8 mouse cellular contexts compared by ENCODE assay signal in the genomic region with DNA sequence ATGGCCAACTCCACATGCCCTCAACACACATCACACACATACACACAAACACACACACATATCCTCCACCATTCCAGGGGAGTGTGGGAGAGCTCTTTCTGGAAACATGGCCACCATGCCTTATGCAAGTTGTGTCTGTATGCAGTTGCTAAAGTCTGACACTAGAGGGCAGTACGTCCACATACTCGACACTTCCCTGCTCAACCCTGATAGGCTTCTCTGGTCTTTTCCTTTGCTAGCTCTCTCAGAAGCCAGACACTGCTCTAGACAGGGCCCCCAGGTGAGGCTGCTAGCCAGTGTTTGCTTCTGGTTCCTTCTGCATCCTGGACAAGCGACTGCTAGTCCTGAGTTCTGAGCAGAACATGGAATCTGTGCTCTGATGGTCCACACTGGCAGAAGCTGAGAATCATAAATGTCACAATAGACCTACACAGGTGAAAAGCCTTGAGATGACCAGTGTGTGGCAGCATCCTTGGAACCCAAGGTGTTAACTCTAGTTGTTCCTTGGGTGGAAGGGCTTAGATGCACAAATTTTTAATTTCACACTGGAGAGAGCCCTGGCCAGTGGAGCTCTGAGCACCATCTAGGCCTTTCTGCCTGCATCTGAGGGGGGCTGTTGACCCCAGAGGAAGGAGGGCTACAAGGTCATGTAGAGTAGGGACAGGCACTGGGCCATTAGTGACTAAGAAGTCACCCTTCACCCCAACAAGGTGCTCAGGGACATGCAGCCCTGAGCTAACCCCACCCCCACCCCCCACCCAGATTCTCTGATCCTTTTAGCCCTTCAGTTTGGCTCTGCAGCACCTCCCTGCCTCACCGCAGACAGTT. TPM values are rescaled to one million over a fixed set of nuclear protein-coding genes. Genes with fewer than 3 reads are reported as not detected.
DNase-seq lines count a peak whose midpoint lies in the region; ATAC-seq and TF ChIP-seq lines count a peak whose summit lies in the region.
"Not testable (repeated sequence)": the region's sequence is repeated elsewhere in the genome, so short reads cannot be mapped to it uniquely, and the experiment has no call there.

No protein-coding gene starts in this region.

- intact Hi-C loops in heart, postnatal 10 days (cut with DNase I) = not testable (repeated sequence)

- H3K9ac ChIP-seq in ES-Bruce4 (ENCODE audit: low read depth, poor library complexity, severe bottlenecking); forebrain, embryonic 11.5 days (ENCODE audit: low read length); midbrain, postnatal 0 days (replicated peaks; ENCODE audit: low read length, poor library complexity, severe bottlenecking): not testable (repeated sequence)

- H3K4me1 ChIP-seq in ES-Bruce4 (ENCODE audit: control insufficient read depth, insufficient read depth, low read length); forebrain, embryonic 11.5 days (replicated peaks; ENCODE audit: control insufficient read depth, insufficient read depth, low read length); midbrain, postnatal 0 days (ENCODE audit: insufficient read depth, low read length): not testable (repeated sequence)

- TF ChIP-seq POLR2A in ES-Bruce4 (IDR thresholded peaks at IDR 0.05; ENCODE audit: insufficient read depth, low read length) = not testable (repeated sequence)

- not testable (repeated sequence) for H3K36me3 ChIP-seq in ES-Bruce4 (ENCODE audit: control insufficient read depth, insufficient read depth, low read length, poor library complexity, severe bottlenecking); forebrain, embryonic 11.5 days (ENCODE audit: control insufficient read depth, insufficient read depth, low read length); midbrain, postnatal 0 days (ENCODE audit: insufficient read depth, low read length); splenic B cell, adult 2 months (ENCODE audit: control insufficient read depth, insufficient read depth, low read length, poor library complexity, severe bottlenecking)

- H3K4me2 ChIP-seq in forebrain, embryonic 11.5 days (ENCODE audit: low read depth, low read length, severe bottlenecking); midbrain, postnatal 0 days (ENCODE audit: low read depth, low read length, poor library complexity, severe bottlenecking): not testable (repeated sequence)

- H3K27me3 ChIP-seq in ES-Bruce4 (ENCODE audit: control insufficient read depth, insufficient read depth, low read length, poor library complexity, severe bottlenecking); forebrain, embryonic 11.5 days (ENCODE audit: control insufficient read depth, insufficient read depth, low read length); midbrain, postnatal 0 days (ENCODE audit: insufficient read depth, low read length); splenic B cell, adult 2 months (ENCODE audit: control insufficient read depth, insufficient read depth, low read length, poor library complexity, severe bottlenecking): not testable (repeated sequence)

- H3K4me3 ChIP-seq in ES-Bruce4 (ENCODE audit: low read depth, low read length); forebrain, embryonic 11.5 days (ENCODE audit: low read depth, low read length); midbrain, postnatal 0 days (ENCODE audit: low read depth, low read length): not testable (repeated sequence)

- not testable (repeated sequence) for TF ChIP-seq EP300 in ES-Bruce4 (IDR thresholded peaks at IDR 0.05; ENCODE audit: insufficient read depth, low read depth, low read length)

- peak; percentile 81 for ATAC-seq in forebrain, embryonic 11.5 days (replicated peaks; ENCODE audit: low FRiP score)
- peak; percentile 86 for ATAC-seq in midbrain, postnatal 0 days (ENCODE audit: low FRiP score)

- peak; percentile 47 for DNase-seq in c-Kit-positive CD71-positive TER-119-positive erythroid progenitor cells, embryonic 14.5 days (ENCODE audit: low spot score)
- DNase-seq in forebrain, embryonic 11.5 days (ENCODE audit: low spot score) = peak; percentile 60
- peak; percentile 51 to 72 for DNase-seq in heart, postnatal 10 days
- DNase-seq in kidney, postnatal 14 days = peak; percentile 40
- DNase-seq in liver = peak; percentile 17
- peak; percentile 84 for DNase-seq in midbrain, postnatal 0 days (ENCODE audit: low spot score)
- DNase-seq in splenic B cell, adult 2 months (ENCODE audit: low read depth, low spot score) = peak; percentile 71

- peak; percentile 5 for TF ChIP-seq CTCF in ES-Bruce4 (IDR thresholded peaks at IDR 0.05; ENCODE audit: low read depth, low read length)
- peak; percentile 73 for TF ChIP-seq CTCF in midbrain, postnatal 0 days (IDR thresholded peaks at IDR 0.05)

- not testable (repeated sequence) for H3K9me3 ChIP-seq in ES-Bruce4 (replicated peaks; ENCODE audit: control insufficient read depth, insufficient read depth, low read length, poor library complexity, severe bottlenecking); forebrain, embryonic 11.5 days (ENCODE audit: control insufficient read depth, low read length); midbrain, postnatal 0 days (ENCODE audit: low read length)

- peak overlapping the region; percentile 74; the same call in 1 of the 2 replicates for H3K27ac ChIP-seq in ES-Bruce4 (ENCODE audit: insufficient read depth, low read length)
- H3K27ac ChIP-seq in forebrain, embryonic 11.5 days (ENCODE audit: low read depth, low read length); midbrain, postnatal 0 days (ENCODE audit: low read depth, low read length): not testable (repeated sequence)

- WGBS in forebrain, embryonic 11.5 days = 7% methylated on average over 3 of the region's 4 CpGs
- 4% methylated on average over 3 of the region's 4 CpGs for WGBS in midbrain, postnatal 0 days

RNA-seq across cellular contexts. Expression of gene Gpr31b, which starts 8.0 kb away (rescaled TPM):
- polyA plus RNA-seq in ES-Bruce4 (2011; ENCODE audit: insufficient read depth, insufficient read length, low read depth, missing spikeins) = not detected in 2 replicates
- polyA plus RNA-seq in forebrain, embryonic 11.5 days (2014; fragmentation: Nextera tagmentation; extraction: Ambion mirVana) = 0.23 TPM in 1 of 2 replicates, not detected in the other
- total RNA-seq in heart, postnatal 10 days (2021) = not detected
- 0.80 and 1.0 TPM in 2 replicates for total RNA-seq in midbrain, postnatal 0 days (2014; rRNA removed)
- not detected in 2 replicates for polyA plus RNA-seq in midbrain, postnatal 0 days (2015; fragmentation: Nextera tagmentation; extraction: Ambion mirVana)

RNA-seq across cellular contexts. Expression of gene Tcp10b, which starts 16.8 kb away (rescaled TPM):
- not detected in 2 replicates for polyA plus RNA-seq in ES-Bruce4 (2011; ENCODE audit: insufficient read depth, insufficient read length, low read depth, missing spikeins)
- 0.16 TPM in 1 of 2 replicates, not detected in the other for polyA plus RNA-seq in forebrain, embryonic 11.5 days (2014; fragmentation: Nextera tagmentation; extraction: Ambion mirVana)
- total RNA-seq in heart, postnatal 10 days (2021) = under 1 TPM; 0.17 to 0.36 TPM
- total RNA-seq in midbrain, postnatal 0 days (2014; rRNA removed) = 0.11 and 0.38 TPM in 2 replicates
- polyA plus RNA-seq in midbrain, postnatal 0 days (2015; fragmentation: Nextera tagmentation; extraction: Ambion mirVana) = 0.20 and 0.56 TPM in 2 replicates

RNA-seq across cellular contexts. Expression of gene Sod2, which starts 37.4 kb away (rescaled TPM):
- polyA plus RNA-seq in ES-Bruce4 (2011; ENCODE audit: insufficient read depth, insufficient read length, low read depth, missing spikeins) = 97.3 and 98.5 TPM in 2 replicates
- polyA plus RNA-seq in forebrain, embryonic 11.5 days (2014; fragmentation: Nextera tagmentation; extraction: Ambion mirVana) = 107 and 115 TPM in 2 replicates
- total RNA-seq in heart, postnatal 10 days (2021) = 100 to 1,000 TPM; 815 to 853 TPM
- total RNA-seq in midbrain, postnatal 0 days (2014; rRNA removed) = 160 and 177 TPM in 2 replicates
- polyA plus RNA-seq in midbrain, postnatal 0 days (2015; fragmentation: Nextera tagmentation; extraction: Ambion mirVana) = 121 and 128 TPM in 2 replicates

RNA-seq across cellular contexts. Expression of gene Wtap, which starts 50.1 kb away (rescaled TPM):
- polyA plus RNA-seq in ES-Bruce4 (2011; ENCODE audit: insufficient read depth, insufficient read length, low read depth, missing spikeins) = 122 and 132 TPM in 2 replicates
- polyA plus RNA-seq in forebrain, embryonic 11.5 days (2014; fragmentation: Nextera tagmentation; extraction: Ambion mirVana) = 140 and 141 TPM in 2 replicates
- 10 to 100 TPM; 50.2 to 51.6 TPM for total RNA-seq in heart, postnatal 10 days (2021)
- total RNA-seq in midbrain, postnatal 0 days (2014; rRNA removed) = 82.7 and 88.8 TPM in 2 replicates
- 134 and 147 TPM in 2 replicates for polyA plus RNA-seq in midbrain, postnatal 0 days (2015; fragmentation: Nextera tagmentation; extraction: Ambion mirVana)

Comparison
In these comparisons a context has a peak if more than half of its experiments do, and no peak if none do; other contexts are left out.
1. DNase-seq: peak in every context shown above with its lines; median percentile 84 in midbrain, postnatal 0 days; 71 in splenic B cell, adult 2 months; 62 in heart, postnatal 10 days; 60 in forebrain, embryonic 11.5 days; 47 in c-Kit-positive CD71-positive TER-119-positive erythroid progenitor cells, embryonic 14.5 days; 40 in kidney, postnatal 14 days; 17 in liver.